Mouse (Mus musculus): ENCODE measurements at regions not wholly inside any gene's neighbourhood (a gene's known extent, or its start where the extent isn't known, plus 50 kb on each side); places are given as distances from the start of the nearest gene placed in this dataset.

DNA sequence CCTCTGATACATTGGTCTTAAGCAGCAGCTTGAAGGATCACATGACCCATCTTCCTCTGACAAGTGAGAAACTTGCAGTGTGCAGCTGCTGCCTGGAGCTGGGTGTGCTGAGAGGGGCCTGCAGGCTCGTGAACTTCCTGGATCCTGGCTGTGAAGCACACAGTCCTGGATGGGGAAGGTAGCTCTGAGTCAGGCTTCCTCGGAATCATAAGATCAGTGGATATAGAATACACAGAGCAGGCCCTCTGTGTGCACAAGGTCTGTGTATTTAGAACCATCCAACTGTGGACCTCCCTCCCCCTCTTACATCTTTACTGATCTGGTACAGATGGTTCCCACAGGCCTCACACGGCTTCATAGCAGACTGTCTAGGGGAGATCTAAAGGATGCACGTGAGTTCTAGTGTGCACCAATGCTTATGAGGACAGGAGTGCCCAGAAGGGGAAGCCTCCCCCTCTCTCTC, 143.1 kb upstream of the Gm26897 start:
- TF ChIP-seq POLR2A (IDR thresholded peaks at IDR 0.05; ENCODE audit: borderline replicate concordance, extremely low read depth, low read depth, low read length) (no peak), CTCF (IDR thresholded peaks at IDR 0.05; ENCODE audit: insufficient read depth, low read length) (no peak)
